Mouse (Mus musculus): Measurements from ENCODE around the gene Ankrd65.
A peak's percentile ranks its signal among the peaks of the same experiment; 100 is the strongest.

The Ankrd65 gene

DNA sequence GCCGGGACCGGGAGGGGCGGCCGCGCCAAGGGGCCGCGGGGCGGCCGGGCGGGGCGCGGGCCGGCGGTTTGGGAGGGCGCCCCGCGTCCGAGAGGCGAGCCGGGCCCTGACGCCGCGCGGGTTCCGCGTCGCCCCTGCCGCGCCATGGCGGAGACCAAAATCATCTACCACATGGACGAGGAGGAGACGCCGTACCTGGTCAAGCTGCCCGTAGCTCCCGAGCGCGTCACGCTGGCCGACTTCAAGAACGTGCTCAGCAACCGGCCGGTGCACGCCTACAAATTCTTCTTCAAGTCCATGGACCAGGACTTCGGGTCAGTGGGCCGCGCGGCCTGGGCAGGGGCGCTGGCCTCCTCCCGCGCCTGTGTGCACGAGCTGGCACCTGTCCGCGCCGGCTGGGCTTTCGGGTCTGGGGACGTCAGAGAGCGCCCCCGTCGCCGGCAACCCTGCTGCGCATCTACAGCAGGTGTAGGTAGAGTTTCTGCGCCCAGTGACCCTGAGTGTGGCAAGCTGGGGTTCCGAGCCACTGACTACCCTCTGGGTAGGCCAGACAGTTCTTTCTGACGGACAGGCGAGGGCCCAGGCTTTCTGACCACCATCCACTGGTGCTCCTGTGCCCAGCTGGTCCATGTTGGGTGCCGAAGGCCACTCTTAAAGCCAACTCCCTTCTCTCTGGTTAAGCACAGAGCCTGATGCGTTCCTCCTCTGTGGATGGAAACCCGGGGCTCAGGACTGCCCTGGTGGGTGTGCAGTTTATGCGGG is 57.5 kb downstream of the Ankrd65 start:
- peak; percentile 44 for DNase-seq (ENCODE audit: low read depth, low spot score)

DNA sequence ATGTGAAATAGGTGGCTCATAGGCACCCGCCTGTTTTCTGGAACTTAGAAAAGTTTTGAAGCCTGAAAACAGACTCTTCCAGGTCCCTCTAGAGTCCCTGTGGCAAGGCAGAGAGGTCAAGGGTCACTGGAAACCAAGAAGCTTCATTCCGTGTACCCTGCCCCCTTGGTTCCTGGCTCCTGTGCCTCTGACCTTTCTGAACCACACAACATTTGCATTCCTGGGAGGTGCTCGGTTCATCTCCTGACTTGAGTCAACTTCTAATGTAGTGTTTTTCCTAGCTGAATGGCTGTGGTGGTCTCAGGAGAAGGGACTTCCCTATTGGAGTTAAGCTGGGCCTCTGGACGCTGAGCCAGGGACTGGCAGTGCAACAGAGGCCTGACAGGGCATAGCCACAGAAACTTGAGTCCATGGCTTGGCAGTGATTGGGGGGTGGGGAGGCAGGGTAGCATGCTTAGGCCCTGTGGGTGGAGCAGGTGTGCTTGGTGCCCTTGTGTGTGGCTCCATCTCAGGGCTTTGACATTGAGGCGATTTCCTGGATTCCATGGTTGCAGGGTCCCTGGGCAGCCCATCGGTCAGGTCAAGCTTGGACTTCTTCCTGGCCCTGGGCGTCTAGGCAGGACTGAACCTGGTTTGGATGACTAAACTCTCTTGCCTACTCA is 58.3 kb downstream of the Ankrd65 start:
- DNase-seq (ENCODE audit: low read depth, low spot score), result no peak

Measured in mesoderm, embryonic 11.5 days (tissue).